Mouse (Mus musculus) adrenal gland, postnatal 0 days (tissue): ENCODE results near the gene Sys1. TPM values are rescaled to one million over a fixed set of nuclear protein-coding genes. Genes with fewer than 3 reads are reported as not detected.

Experiments used
- polyA plus RNA-seq: library from polyadenylated mRNA; unstranded; fragments of >200 nt; fragmentation: Nextera tagmentation; extraction: Ambion mirVana; gene quantifications from 2 replicates; pipeline ENCODE4 v1.2.1, GENCODE M21; 2015

Sys1 gene
- polyA plus RNA-seq, result 49.8 and 57.1 TPM in 2 replicates

DNA sequence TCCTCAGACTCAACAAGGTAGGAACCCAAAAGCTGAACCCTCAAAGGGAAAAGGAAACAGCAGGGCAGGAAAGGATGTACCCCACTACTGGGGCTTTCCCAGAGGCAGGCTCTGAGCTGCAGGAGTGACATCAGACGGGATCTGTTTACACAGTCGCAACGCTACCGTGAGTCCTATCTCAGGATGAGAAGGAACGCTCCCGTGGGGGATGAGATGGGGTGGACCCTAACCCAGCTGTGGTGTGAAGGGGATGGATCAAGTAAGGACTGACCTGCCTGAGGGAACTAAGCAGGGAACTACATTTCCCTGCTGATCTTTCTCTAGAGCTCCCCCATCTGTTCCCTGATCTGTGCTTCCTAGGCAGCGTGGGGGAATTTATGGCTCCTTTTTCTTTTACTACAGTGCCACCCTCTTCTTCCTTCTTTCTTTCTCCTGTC, at the start of gene Sys1:
Gene Sys1, plus strand, starts transcription at position 101 of the 437 bp plus-strand sequence.

GRCm38 (mm10) chr2:164443460-164444000, 13.2 kb upstream of the Sys1 start, which contains the start of gene Sdc4:
Gene Sdc4, minus strand, starts transcription at chr2:164443887.

DNA sequence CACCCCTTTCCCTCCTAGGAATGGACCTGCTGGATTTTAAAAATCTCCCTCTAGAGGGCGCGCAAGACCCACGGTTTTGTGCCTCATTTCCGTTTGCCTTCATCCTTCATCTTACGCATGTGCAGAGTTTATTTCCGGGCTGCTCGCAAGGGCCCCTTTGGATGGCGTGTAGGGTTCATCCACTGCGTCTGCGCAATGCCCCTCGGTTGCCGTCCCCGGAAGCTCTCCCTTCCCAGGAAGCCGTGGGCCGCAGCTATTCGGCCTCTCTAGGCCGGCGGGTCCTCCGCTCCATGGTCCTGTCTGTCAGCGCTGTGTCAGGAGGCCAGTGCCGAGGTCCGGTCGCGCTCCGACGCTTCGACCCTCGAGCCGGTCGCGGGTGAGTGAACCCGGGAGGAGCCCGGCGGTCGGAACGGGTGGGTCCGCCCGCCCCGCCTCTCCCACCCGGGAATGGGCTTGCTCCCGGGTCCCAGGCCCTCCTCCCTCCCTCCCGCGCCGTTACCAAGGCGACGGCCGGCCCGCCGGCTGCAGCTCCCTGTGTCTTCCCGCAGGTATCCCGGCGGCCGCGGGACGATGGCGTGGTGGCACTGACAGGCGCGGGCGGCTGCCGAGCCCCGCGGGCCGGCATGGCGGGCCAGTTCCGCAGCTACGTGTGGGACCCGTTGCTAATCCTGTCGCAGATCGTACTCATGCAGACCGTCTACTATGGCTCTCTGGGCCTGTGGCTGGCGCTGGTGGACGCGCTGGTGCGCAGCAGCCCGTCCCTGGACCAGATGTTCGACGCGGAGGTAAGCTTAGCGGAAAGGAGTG, 4.2 kb downstream of the Sys1 start, which contains the start of gene Gm20458:
Gene Gm20458, plus strand, starts transcription at position 223 of the 807 bp plus-strand sequence.

GRCm38 (mm10) chr2:164473624-164474023, 16.9 kb downstream of the Sys1 start, which contains the start of gene Trp53tg5:
Gene Trp53tg5, minus strand, starts transcription at chr2:164473724.

DNA sequence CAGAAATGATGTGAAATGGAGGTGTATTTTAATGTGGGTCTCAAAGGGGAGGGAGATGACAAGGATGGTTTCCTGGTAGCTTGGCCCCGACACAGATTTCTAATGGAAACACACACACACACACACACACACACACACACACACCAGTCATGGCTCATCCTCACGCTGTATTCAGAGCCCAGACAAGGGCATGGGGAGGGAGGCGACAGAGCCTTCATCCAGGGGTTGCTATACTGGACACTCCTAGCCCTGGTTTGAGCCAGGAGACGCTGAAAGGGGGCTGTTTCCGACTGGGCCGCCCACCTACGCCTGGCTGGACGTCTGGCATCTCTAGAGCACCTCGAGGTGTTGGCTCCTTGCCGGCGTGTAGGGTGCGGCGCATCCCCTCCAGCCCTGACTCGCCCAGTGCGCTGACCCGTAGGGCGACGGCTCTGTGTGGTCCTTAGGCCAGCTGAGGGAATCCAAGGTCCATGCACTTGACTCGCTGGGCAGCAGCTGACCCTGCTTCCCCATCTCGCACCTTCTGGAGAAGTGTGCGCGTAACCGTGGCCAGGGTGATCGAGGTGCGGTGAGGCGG, 29.0 kb downstream of the Sys1 start, which contains the start of gene Dbndd2:
Gene Dbndd2, plus strand, starts transcription at position 426 of the 577 bp plus-strand sequence.

GRCm38 (mm10) chr2:164496847-164497690, 40.3 kb downstream of the Sys1 start, which contains the start of gene Pigt:
Gene Pigt, plus strand, starts transcription at chr2:164497520.

Other genes starting within 250 kb of the Sys1 start
- gene Wfdc15b, start 235.3 kb upstream of the Sys1 start, polyA plus RNA-seq, result 2.6 and 3.9 TPM in 2 replicates
- gene Svs2, start 218.5 kb upstream of the Sys1 start, polyA plus RNA-seq, result not detected in 2 replicates
- not detected in 2 replicates for gene Svs3b, start 200.3 kb upstream of the Sys1 start, polyA plus RNA-seq
- gene Svs4, start 178.5 kb upstream of the Sys1 start, polyA plus RNA-seq, result not detected in 2 replicates
- not detected in 2 replicates for gene Svs3a, start 167.7 kb upstream of the Sys1 start, polyA plus RNA-seq
- gene Svs6, start 140.2 kb upstream of the Sys1 start, polyA plus RNA-seq, result not detected in 2 replicates
- 0.23 TPM in 1 of 2 replicates, not detected in the other for gene Svs5, start 124.2 kb upstream of the Sys1 start, polyA plus RNA-seq
- 86.2 and 166 TPM in 2 replicates for gene Slpi, start 67.9 kb upstream of the Sys1 start, polyA plus RNA-seq
- gene Rbpjl, start 53.8 kb upstream of the Sys1 start, polyA plus RNA-seq, result 0.21 and 0.22 TPM in 2 replicates
- gene Matn4, start 51.8 kb upstream of the Sys1 start, polyA plus RNA-seq, result 3.6 and 5.5 TPM in 2 replicates
- gene Sdc4, start 13.1 kb upstream of the Sys1 start, polyA plus RNA-seq, result 50.7 and 62.6 TPM in 2 replicates
- 16.1 and 24.0 TPM in 2 replicates for gene Gm20458, start 4.0 kb downstream of the Sys1 start, polyA plus RNA-seq
- not detected in 2 replicates for gene Trp53tg5, start 16.8 kb downstream of the Sys1 start, polyA plus RNA-seq
- 7.4 and 25.1 TPM in 2 replicates for gene Dbndd2, start 29.1 kb downstream of the Sys1 start, polyA plus RNA-seq
- 60.4 and 73.4 TPM in 2 replicates for gene Pigt, start 40.6 kb downstream of the Sys1 start, polyA plus RNA-seq
- 3.7 and 24.5 TPM in 2 replicates for gene Wfdc2, start 105.4 kb downstream of the Sys1 start, polyA plus RNA-seq
- not detected in 2 replicates for gene Spint3, start 116.5 kb downstream of the Sys1 start, polyA plus RNA-seq
- gene Wfdc6a, start 128.5 kb downstream of the Sys1 start, polyA plus RNA-seq, result 2.2 TPM in 2 replicates
- gene Eppin, start 136.6 kb downstream of the Sys1 start, polyA plus RNA-seq, result 0.18 TPM in 1 of 2 replicates, not detected in the other
- gene Wfdc6b, start 156.6 kb downstream of the Sys1 start, polyA plus RNA-seq, result not detected in 2 replicates
- gene Wfdc8, start 156.7 kb downstream of the Sys1 start, polyA plus RNA-seq, result 0.26 TPM in 1 of 2 replicates, not detected in the other
- gene Wfdc16, start 181.8 kb downstream of the Sys1 start, polyA plus RNA-seq, result not detected in 2 replicates
- 0.33 TPM in 1 of 2 replicates, not detected in the other for gene Wfdc10, start 199.1 kb downstream of the Sys1 start, polyA plus RNA-seq
- gene Wfdc9, start 199.6 kb downstream of the Sys1 start, polyA plus RNA-seq, result not detected in 2 replicates
- gene Wfdc11, start 217.1 kb downstream of the Sys1 start, polyA plus RNA-seq, result not detected in 2 replicates
- 0.21 and 0.61 TPM in 2 replicates for gene Wfdc13, start 228.1 kb downstream of the Sys1 start, polyA plus RNA-seq
- not detected in 2 replicates for gene Spint4, start 241.5 kb downstream of the Sys1 start, polyA plus RNA-seq